Comparison of ENCODE assay signal across 8 mouse cellular contexts in the genomic region with DNA sequence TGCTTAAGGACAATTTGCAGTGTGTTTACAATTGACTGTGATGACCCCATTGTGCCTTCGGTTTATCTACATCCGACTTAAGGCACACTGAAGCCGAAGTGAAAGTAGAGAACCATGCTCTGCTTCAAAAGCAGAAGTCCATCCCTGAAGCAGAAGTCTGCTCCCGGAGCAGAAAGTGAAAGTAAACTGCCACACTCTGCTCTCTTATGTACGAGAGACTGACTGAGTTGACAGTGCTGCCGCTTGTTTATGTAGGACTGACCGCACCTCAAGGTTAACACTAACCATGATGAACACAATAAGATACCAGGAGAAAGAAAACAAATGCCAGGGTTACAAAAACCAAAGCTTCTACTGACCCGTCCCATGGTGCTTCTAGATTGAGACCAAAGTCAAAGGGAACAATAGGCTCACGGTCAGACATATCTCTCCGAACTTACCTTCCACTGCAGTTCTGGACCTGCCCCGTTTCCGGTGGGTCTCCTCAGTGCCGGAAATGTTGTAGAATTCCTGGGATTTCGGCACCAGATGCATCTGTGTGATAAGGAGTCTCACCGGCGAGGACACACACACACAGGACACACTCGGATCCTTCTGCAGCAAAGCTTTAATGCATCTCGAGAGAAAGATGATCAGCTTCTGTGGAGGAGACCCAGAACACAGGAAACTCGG.
DNase-seq lines count a peak whose midpoint lies in the region; ATAC-seq and TF ChIP-seq lines count a peak whose summit lies in the region.
"Not testable (repeated sequence)": the region's sequence is repeated elsewhere in the genome, so short reads cannot be mapped to it uniquely, and the experiment has no call there.

No protein-coding gene starts in this region.

- 84% methylated on average over 18 of the region's 19 CpGs for WGBS in heart, embryonic 16.5 days
- 61% methylated on average over 19 of the region's 19 CpGs for WGBS in liver, embryonic 15.5 days (ENCODE audit: insufficient replicate concordance)
- 77% methylated on average over 19 of the region's 19 CpGs for WGBS in small intestine, adult 2 months

- H3K27ac ChIP-seq in brown adipose tissue, adult 24 weeks (replicated peaks; ENCODE audit: low read depth, low read length); heart, embryonic 16.5 days (ENCODE audit: low read length); liver, embryonic 15.5 days (replicated peaks); small intestine, adult 2 months (ENCODE audit: insufficient read depth, low read depth, low read length): not testable (repeated sequence)

- H3K4me3 ChIP-seq in brown adipose tissue, adult 24 weeks (ENCODE audit: insufficient read depth, low read depth, low read length): peak overlapping the region; percentile 43
- H3K4me3 ChIP-seq in heart, embryonic 16.5 days (ENCODE audit: low read length): peak overlapping the region; percentile 16
- H3K4me3 ChIP-seq in liver, embryonic 15.5 days (replicated peaks): not testable (repeated sequence)
- H3K4me3 ChIP-seq in small intestine, adult 2 months (ENCODE audit: low read depth, low read length): peak overlapping the region; percentile 26; the same call in 1 of the 2 replicates

- H3K4me2 ChIP-seq in heart, embryonic 16.5 days (ENCODE audit: low read depth, low read length): peak overlapping the region; percentile 9; the same call in 1 of the 2 replicates
- H3K4me2 ChIP-seq in liver, embryonic 15.5 days: 0 out of 2 replicates have a peak overlapping the region, but pooled peaks have one; percentile 3

- H3K9ac ChIP-seq in heart, embryonic 16.5 days (ENCODE audit: low read length); liver, embryonic 15.5 days: not testable (repeated sequence)

- not testable (repeated sequence) for TF ChIP-seq POLR2A in small intestine, adult 2 months (IDR thresholded peaks at IDR 0.05; ENCODE audit: low read depth, low read length)

- DNase-seq in 416B (ENCODE audit: low read depth): peak; percentile 84
- peak; percentile 64 for DNase-seq in MN1 (ENCODE audit: low spot score)
- DNase-seq in thymus, postnatal 0 days (ENCODE audit: low spot score): peak; percentile 9

- H3K9me3 ChIP-seq in heart, embryonic 16.5 days (replicated peaks; ENCODE audit: control insufficient read depth, low read length); liver, embryonic 15.5 days (replicated peaks): not testable (repeated sequence)

- ATAC-seq in heart, embryonic 16.5 days (replicated peaks; ENCODE audit: extremely low read depth, insufficient read depth, low FRiP score); liver, embryonic 15.5 days (ENCODE audit: insufficient read depth): not testable (repeated sequence)
- peak; percentile 97 for ATAC-seq in megakaryocyte-erythroid progenitor cell, adult 5-6 weeks (replicated peaks; ENCODE audit: low FRiP score, low TSS enrichment, poor library complexity, severe bottlenecking)

- not testable (repeated sequence) for H3K27me3 ChIP-seq in heart, embryonic 16.5 days (ENCODE audit: control insufficient read depth, insufficient read depth, low read length); liver, embryonic 15.5 days; small intestine, adult 2 months (ENCODE audit: control insufficient read depth, insufficient read depth, low read length)

- not testable (repeated sequence) for TF ChIP-seq CTCF in small intestine, adult 2 months (IDR thresholded peaks at IDR 0.05; ENCODE audit: extremely low read depth, insufficient read length, insufficient replicate concordance, low read depth, low read length)

- not testable (repeated sequence) for H3K4me1 ChIP-seq in brown adipose tissue, adult 24 weeks (ENCODE audit: control insufficient read depth, insufficient read depth, insufficient read length, low read length); heart, embryonic 16.5 days (ENCODE audit: control insufficient read depth, insufficient read depth, low read length); liver, embryonic 15.5 days (replicated peaks); small intestine, adult 2 months (ENCODE audit: control insufficient read depth, insufficient read depth, insufficient read length, low read length)

- not testable (repeated sequence) for H3K36me3 ChIP-seq in heart, embryonic 16.5 days (ENCODE audit: control insufficient read depth, insufficient read depth); liver, embryonic 15.5 days (replicated peaks); small intestine, adult 2 months (ENCODE audit: control insufficient read depth, insufficient read depth, low read length)

Comparison
In these comparisons a context has a peak if more than half of its experiments do, and no peak if none do; other contexts are left out.
1. DNase-seq: peak in every context shown above with its lines; median percentile 84 in 416B; 64 in MN1; 9 in thymus, postnatal 0 days.